24 mouse cellular contexts compared by ENCODE assay signal in genomic region chr9:62694054-62694453, GRCm38 (mm10). TPM values are rescaled to one million over a fixed set of nuclear protein-coding genes. Genes with fewer than 3 reads are reported as not detected.
DNase-seq lines count a peak whose midpoint lies in the region; ATAC-seq and TF ChIP-seq lines count a peak whose summit lies in the region.
"Had no signal": no experiment of that assay in that cellular context is flagged by ENCODE, and none has a peak within 500 bp of the region (broad histone marks: within the 10 kb centered on the region; RNA-seq: fewer than 3 reads in every experiment).

No protein-coding gene starts in this region.

- WGBS in heart, adult 2 months = 73% methylated on average over 5 of the region's 5 CpGs
- WGBS in heart, embryonic 11.5 days (ENCODE audit: insufficient replicate concordance) = 87% methylated on average over 5 of the region's 5 CpGs

- no peak overlapping the region for H3K27ac ChIP-seq in heart, adult 2 months
- no peak overlapping the region for H3K27ac ChIP-seq in heart, embryonic 11.5 days (ENCODE audit: low read depth, low read length)
- H3K27ac ChIP-seq: left cerebral cortex, adult 2 months; limb, embryonic 10.5 days had no signal

- no peaks in the 10 kb centered on the region for H3K27me3 ChIP-seq in heart, adult 2 months (ENCODE audit: control insufficient read depth, insufficient read depth, low read length)
- no peaks in the 10 kb centered on the region for H3K27me3 ChIP-seq in heart, embryonic 11.5 days (ENCODE audit: control insufficient read depth, insufficient read depth, low read length)

- H3K4me1 ChIP-seq in heart, adult 2 months (ENCODE audit: control insufficient read depth, insufficient read depth, low read length) = no peaks in the 10 kb centered on the region; the same call in 1 of the 2 replicates
- peaks cover 14% of the 10 kb centered on the region for H3K4me1 ChIP-seq in heart, embryonic 11.5 days (ENCODE audit: control insufficient read depth, insufficient read depth, low read length)
- H3K4me1 ChIP-seq: megakaryocyte, embryonic 14.5 days had no signal

- no peak for TF ChIP-seq POLR2A in heart, adult 2 months (IDR thresholded peaks at IDR 0.05; ENCODE audit: insufficient read depth, low read depth, low read length)

- no peaks in the 10 kb centered on the region for H3K36me3 ChIP-seq in heart, adult 2 months (ENCODE audit: control insufficient read depth, insufficient read depth, low read length)
- no peaks in the 10 kb centered on the region for H3K36me3 ChIP-seq in heart, embryonic 11.5 days (ENCODE audit: control insufficient read depth, insufficient read depth, low read length)
- H3K36me3 ChIP-seq: limb, embryonic 10.5 days had no signal

- H3K4me3 ChIP-seq in heart, adult 2 months = no peak overlapping the region
- H3K4me3 ChIP-seq in heart, embryonic 11.5 days (ENCODE audit: low read depth, low read length) = no peak overlapping the region
- H3K4me3 ChIP-seq: left cerebral cortex, adult 2 months; limb, embryonic 10.5 days; megakaryocyte, embryonic 14.5 days had no signal

- no peaks in the 10 kb centered on the region for H3K9me3 ChIP-seq in heart, embryonic 11.5 days (replicated peaks; ENCODE audit: control insufficient read depth, low read length)
- H3K9me3 ChIP-seq: limb, embryonic 10.5 days; megakaryocyte, embryonic 14.5 days had no signal

- DNase-seq in heart, adult 2 months = peak; percentile 49 to 60
- peak; percentile 3 for DNase-seq in adipocyte (ENCODE audit: low spot score)
- DNase-seq in gastrocnemius, postnatal 14 days = peak; percentile 67
- peak; percentile 39 to 50 for DNase-seq in heart, postnatal 36 days
- no peak for DNase-seq in spleen, adult 18-20 months
- no peak for DNase-seq in adrenal gland, postnatal 4 days (ENCODE audit: low spot score in 2 of 2)
- DNase-seq: adrenal gland, postnatal 36 days; B cell, adult 2 months; cerebellum, adult 9-10 months; kidney, adult 11 months; kidney, postnatal 14 days; lung, embryonic 14.5 days; right cerebral cortex, postnatal 14 days; thymus, postnatal 14 days had no signal

- TF ChIP-seq CTCF in heart, adult 2 months (IDR thresholded peaks at IDR 0.05) = no peak

- no peak for ATAC-seq in heart, embryonic 11.5 days (replicated peaks; ENCODE audit: insufficient number of reproducible peaks, low FRiP score, low TSS enrichment)
- ATAC-seq: activated CD4-positive, CD25-positive, alpha-beta regulatory T cell, adult 4 months; forebrain, embryonic 16.5 days; hindbrain, embryonic 16.5 days; midbrain, embryonic 16.5 days; Patski had no signal

- TF ChIP-seq EP300 in heart, adult 2 months (IDR thresholded peaks at IDR 0.05; ENCODE audit: insufficient read depth, low read depth, low read length) = no peak

- no peaks in the 10 kb centered on the region for H3K79me2 ChIP-seq in heart, adult 2 months (replicated peaks; ENCODE audit: control insufficient read depth, insufficient read depth, low read length)

- no peak overlapping the region for H3K9ac ChIP-seq in heart, adult 2 months (ENCODE audit: low read depth, low read length)
- H3K9ac ChIP-seq in heart, embryonic 11.5 days (ENCODE audit: low read depth, low read length) = no peak overlapping the region
- H3K9ac ChIP-seq: lung, embryonic 14.5 days had no signal

- intact Hi-C loops in heart, adult 2 months (cut with DNase I) = no loop called here
- intact Hi-C loops in gastrocnemius, postnatal 14 days (cut with DNase I; ENCODE audit: low total_unique reads) = no loop called here
- intact Hi-C loops in heart, postnatal 36 days (cut with DNase I) = no loop called here

- no peak overlapping the region for H3K4me2 ChIP-seq in heart, embryonic 11.5 days
- H3K4me2 ChIP-seq: liver, embryonic 11.5 days; lung, embryonic 14.5 days had no signal

RNA-seq across cellular contexts. Expression of gene Itga11, which starts 16.4 kb away (rescaled TPM):
- total RNA-seq in heart, adult 2 months (2021) = 1 to 10 TPM; 1.1 to 2.9 TPM
- polyA plus RNA-seq in heart, adult 2 months (2012; rRNA removed) = 1.6 and 3.6 TPM in 2 replicates
- polyA plus RNA-seq in heart, embryonic 11.5 days (2014; fragmentation: Nextera tagmentation; extraction: Ambion mirVana) = 0.64 and 1.4 TPM in 2 replicates
- 1 to 10 TPM; 5.0 to 7.6 TPM for total RNA-seq in gastrocnemius, postnatal 14 days (2021)
- total RNA-seq in heart, postnatal 36 days (2021) = 1 to 10 TPM; 1.4 to 2.1 TPM
- total RNA-seq in adrenal gland, postnatal 4 days (2021) = 1 to 10 TPM; 2.3 to 2.9 TPM

Comparison
In these comparisons a context has a peak if more than half of its experiments do, and no peak if none do; other contexts are left out.
1. DNase-seq: peak in heart, adult 2 months (2 of 2), adipocyte (single experiment), gastrocnemius, postnatal 14 days (single experiment) and heart, postnatal 36 days (2 of 2); none in spleen, adult 18-20 months (0 of 2) and adrenal gland, postnatal 4 days (0 of 2).